Mouse (Mus musculus) right cerebral cortex, postnatal 4 days (tissue): Measurements from ENCODE around the gene 4833439L19Rik.

Experiments
- DNase-seq: peaks from one replicate; pipeline ENCODE4 v3.0.0-alpha.2; 2022

Gene 4833439L19Rik

DNA sequence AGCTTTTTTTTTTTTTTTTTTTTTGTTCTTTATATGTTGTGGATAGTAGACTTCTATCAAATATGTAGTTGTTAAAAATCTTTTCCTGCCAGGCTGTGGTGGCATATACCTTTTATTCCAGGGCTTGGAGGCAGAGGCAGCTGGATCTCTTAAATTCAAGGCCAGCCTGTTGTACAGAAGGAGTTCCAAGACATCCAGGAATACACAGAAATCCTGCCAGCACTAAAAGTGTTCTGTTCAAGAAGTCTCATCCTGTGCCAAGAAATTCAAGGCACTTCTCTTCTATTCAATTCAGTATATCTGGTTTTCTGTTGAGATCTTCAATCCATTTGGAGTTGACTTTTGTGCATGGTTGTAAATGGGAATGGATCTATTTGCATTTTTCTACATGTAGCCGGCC lies 59.3 kb downstream of the 4833439L19Rik start:
- no peak for DNase-seq

DNA sequence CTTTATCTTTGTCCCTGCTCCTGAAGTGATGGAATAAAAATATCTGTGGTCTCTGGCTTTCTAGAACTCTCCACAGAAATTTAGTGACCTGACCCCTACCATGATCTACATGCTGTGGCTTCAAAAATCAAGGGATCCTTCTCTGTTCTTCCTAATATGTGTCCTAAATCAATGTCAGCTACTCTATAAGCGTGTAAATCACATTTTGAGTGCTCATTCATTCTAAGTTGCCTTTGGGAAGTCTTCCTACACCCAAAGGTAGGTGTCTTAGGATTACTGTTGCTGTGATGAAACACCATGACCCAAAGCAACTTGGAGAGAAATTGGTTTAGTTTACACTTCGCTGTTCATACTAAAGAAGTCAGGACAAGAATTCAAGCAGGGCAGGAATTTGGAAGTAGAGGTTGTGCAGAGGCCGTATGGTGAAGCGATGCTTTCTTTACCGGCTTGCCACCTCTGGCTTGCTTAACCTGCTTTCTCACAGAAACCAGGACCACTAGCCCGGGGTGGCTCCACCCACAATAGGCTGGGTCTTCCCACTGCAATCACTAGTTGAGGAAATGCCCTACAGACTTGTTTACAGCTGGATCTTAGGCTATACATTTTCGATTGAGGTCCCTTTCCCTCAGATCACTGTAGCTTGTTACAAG lies 60.5 kb downstream of the 4833439L19Rik start:
- DNase-seq, result no peak

DNA sequence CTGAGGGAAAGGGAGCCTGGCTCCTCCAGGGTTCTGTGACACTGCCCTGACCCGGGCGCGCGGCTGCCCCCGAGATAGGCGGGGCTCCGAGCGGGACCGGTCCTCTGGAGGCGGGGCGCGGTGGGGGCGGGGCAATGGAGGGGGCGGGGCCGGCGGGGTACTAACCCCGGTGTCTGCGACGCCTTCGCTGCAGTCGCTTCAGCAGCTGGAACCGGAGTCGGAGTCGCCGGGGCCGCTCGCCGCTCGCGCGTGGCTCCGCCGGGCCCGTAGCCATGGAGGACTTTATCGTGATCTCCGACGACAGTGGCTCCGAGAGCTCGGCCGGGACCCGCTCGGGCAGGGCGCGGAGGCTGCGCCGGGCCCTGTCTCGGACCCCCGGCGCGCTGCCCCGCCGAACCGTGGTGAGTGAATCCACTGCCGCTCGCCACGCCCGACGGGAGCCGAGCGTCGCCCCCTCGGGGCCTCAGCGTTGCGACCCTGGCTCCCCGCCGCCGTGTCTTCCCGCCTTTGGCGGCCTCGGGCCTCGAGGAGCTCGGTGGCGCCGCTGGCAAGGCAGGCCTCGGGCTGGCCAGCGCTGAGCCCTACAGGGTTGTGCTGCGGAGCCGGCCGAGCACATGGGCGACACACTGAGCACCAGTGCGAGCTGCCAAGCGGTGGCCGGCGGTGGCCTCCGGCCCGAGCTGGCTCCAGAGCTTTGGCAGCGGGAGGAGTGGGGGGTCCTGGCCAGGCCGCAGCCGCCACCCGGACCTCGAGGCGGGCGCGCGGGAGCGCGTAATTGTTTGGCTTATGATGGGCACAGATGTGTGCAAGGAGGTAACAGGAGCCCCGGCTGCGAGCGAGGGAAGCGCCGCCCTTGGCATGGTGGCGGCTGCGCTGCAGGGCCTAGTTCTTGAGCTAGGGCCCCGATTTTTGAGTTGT lies 61.4 kb downstream of the 4833439L19Rik start, which contains the start of gene Simc1:
Gene Simc1 (plus strand): TSS at position 176 of the 918 bp plus-strand sequence.
- peak; percentile 69 for DNase-seq

DNA sequence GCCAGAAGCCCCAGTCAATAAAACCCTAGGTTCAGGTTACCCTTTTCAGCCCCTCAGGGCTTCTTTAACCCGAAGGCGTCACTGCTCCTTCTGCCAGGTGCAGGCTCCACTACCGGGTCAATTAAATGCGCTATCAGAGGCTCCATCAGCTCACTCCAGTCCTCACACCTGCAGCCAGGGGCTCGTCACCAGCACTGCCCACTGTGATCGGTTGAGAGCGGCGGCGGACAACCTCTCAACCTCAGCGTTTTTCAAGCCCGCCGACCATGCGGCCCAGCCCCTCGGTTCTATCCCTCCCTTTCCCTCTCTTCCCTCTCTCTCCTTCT lies 62.0 kb downstream of the 4833439L19Rik start:
- DNase-seq, result no peak

DNA sequence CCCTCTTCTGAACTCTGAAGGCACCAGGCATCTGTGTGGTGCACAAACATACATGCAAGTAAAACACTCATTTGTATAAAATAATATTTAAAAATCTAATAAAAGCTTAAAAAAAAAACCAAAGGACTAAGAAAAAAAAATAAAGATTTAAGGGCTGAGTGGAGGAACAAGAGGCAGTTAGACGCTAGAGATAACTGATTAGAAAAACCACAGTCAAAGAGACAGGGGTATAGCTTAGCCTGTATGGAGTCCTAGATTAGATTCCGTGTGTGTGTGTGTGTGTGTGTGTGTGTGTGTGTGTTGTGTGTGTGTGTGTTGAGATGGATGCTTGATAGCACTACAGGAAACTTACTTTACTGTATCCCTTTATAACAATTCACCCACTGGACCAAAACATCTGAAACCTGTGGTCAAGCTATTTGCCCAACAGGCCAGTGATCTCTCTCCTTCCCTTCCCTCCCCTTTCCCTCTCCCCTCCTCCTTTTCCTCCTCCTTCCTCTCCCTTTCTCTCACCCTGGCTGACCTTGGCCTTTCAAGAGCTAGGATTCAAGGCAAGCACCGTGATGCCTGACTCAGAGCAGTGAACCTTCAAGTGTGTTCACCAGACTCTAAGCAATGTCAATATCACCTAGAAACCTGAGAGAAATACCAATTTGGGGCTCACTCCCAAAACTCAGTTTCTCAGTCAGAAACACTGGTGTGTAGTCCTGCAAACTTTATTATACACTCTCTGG lies 63.1 kb downstream of the 4833439L19Rik start:
- DNase-seq, result no peak

DNA sequence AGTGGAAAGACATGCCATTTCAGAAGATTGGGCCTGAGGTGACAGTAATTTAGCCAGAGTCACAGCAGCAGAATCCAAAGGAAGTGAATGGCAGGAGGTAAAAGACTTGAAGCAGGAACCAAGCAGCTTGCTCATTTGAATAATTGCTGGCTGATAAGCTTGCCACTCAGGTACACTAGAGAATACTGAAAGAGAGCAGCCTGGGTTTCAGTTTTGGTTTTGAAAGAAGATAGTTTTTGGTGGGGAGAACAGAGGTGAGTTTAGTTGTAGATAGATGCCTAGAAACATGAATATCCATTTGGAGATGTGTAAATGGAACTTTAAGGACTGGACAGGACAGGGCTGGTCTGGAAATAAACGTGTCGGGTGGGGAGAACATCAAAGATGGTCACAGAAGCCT lies 63.9 kb downstream of the 4833439L19Rik start:
- no peak for DNase-seq
